Mouse (Mus musculus) myocyte (in vitro differentiated cells): Measurements from ENCODE around the gene Brd4.

Source experiments
- E2F4 ChIP-seq: IDR thresholded peaks from one replicate; pipeline ENCODE4 v1.6.1; 2011; ENCODE audit warnings: mild to moderate bottlenecking, control low read depth, moderate library complexity; ENCODE audit not compliant: insufficient read depth
- MAX ChIP-seq: IDR thresholded peaks from one replicate; pipeline ENCODE4 v1.6.1; 2011; ENCODE audit warnings: low read depth, mild to moderate bottlenecking, control low read depth
- MYOD1 ChIP-seq, 3 experiments: IDR thresholded peaks; one replicate each; pipeline ENCODE4 v1.6.1; 2011; ENCODE audit warnings: control low read depth in 2 of 3, low read depth in 2 of 3, mild to moderate bottlenecking in 2 of 3, moderate library complexity in 1 of 3; ENCODE audit not compliant: insufficient read length in 2 of 3, control insufficient read depth in 1 of 3
- MYOG ChIP-seq, 3 experiments: IDR thresholded peaks; one replicate each; pipeline ENCODE4 v1.6.1; 2011; ENCODE audit warnings: control low read depth in 2 of 3, low read depth in 2 of 3, mild to moderate bottlenecking in 2 of 3; ENCODE audit not compliant: insufficient read length in 2 of 3, control insufficient read depth in 1 of 3, insufficient read depth in 1 of 3
- POLR2A ChIP-seq: IDR thresholded peaks from one replicate; pipeline ENCODE4 v1.6.1; 2011; ENCODE audit warnings: low read depth, mild to moderate bottlenecking, control low read depth, moderate library complexity; ENCODE audit not compliant: insufficient read length
- POLR2AphosphoS2 ChIP-seq: IDR thresholded peaks from one replicate; pipeline ENCODE4 v1.6.1; 2011; ENCODE audit warnings: low read depth, control low read depth; ENCODE audit not compliant: insufficient read length
- TCF12 ChIP-seq: IDR thresholded peaks from one replicate; pipeline ENCODE4 v1.6.1; 2011; ENCODE audit warnings: mild to moderate bottlenecking, control low read depth; ENCODE audit not compliant: poor library complexity, insufficient read depth, severe bottlenecking
- TCF3 ChIP-seq: IDR thresholded peaks from one replicate; pipeline ENCODE4 v1.6.1; 2011; ENCODE audit warnings: low read depth, control low read depth; ENCODE audit not compliant: insufficient read length
- USF1 ChIP-seq: IDR thresholded peaks from one replicate; pipeline ENCODE4 v1.6.1; 2011; ENCODE audit warnings: low read depth, mild to moderate bottlenecking, control low read depth, moderate library complexity

- TF ChIP-seq POLR2A (no peak), MAX (no peak), E2F4 (no peak), TCF12 (no peak), MYOG (IDR thresholded peaks at IDR 0.05; ENCODE audit: control insufficient read depth in 1 of 3, insufficient read depth in 1 of 3, insufficient read length in 2 of 3, low read depth in 2 of 3) (no peak), POLR2AphosphoS2 (no peak), USF1 (no peak), MYOD1 (IDR thresholded peaks at IDR 0.05; ENCODE audit: control insufficient read depth in 1 of 3, insufficient read length in 2 of 3, low read depth in 2 of 3) (no peak), TCF3 (no peak)
Observed at GRCm38 (mm10) chr17:32275568-32275967, 9.0 kb downstream of the Brd4 start.
